Mouse (Mus musculus) midbrain, embryonic 12.5 days (tissue): ENCODE results near the gene Larp6. TPM values are rescaled to one million over a fixed set of nuclear protein-coding genes. Genes with fewer than 3 reads are reported as not detected.
A peak's percentile ranks its signal among the peaks of the same experiment; 100 is the strongest.

Source experiments
- ATAC-seq: fragments of 200-750 bp; cut with Nextera tagmentation; 2 replicates; pipeline ENCODE4 v1.8.0; 2017; ENCODE audit warnings: low read depth, moderate TSS enrichment, moderate library complexity; ENCODE audit not compliant: low FRiP score
- H3K27ac ChIP-seq: fragments of 300-500 bp; sonication (generic); replicated peaks from 2 replicates; pipeline ENCODE4 v1.5.1; 2016; ENCODE audit warnings: mild to moderate bottlenecking
- H3K27me3 ChIP-seq: fragments of 300-500 bp; sonication (generic); 2 replicates; pipeline ENCODE4 v1.6.1; 2016; ENCODE audit warnings: mild to moderate bottlenecking
- H3K36me3 ChIP-seq: fragments of 300-500 bp; sonication (generic); 2 replicates; pipeline ENCODE4 v1.6.1; 2016
- H3K4me1 ChIP-seq: fragments of 300-500 bp; sonication (generic); 2 replicates; pipeline ENCODE4 v1.6.1; 2016
- H3K4me2 ChIP-seq: fragments of 300-500 bp; sonication (generic); replicated peaks from 2 replicates; pipeline ENCODE4 v1.6.1; 2016; ENCODE audit warnings: mild to moderate bottlenecking, moderate library complexity
- H3K4me3 ChIP-seq: fragments of 300-500 bp; sonication (generic); 2 replicates; pipeline ENCODE4 v1.5.1; 2016; ENCODE audit warnings: mild to moderate bottlenecking
- H3K9ac ChIP-seq: fragments of 300-500 bp; sonication (generic); replicated peaks from 2 replicates; pipeline ENCODE4 v1.6.1; 2016; ENCODE audit warnings: mild to moderate bottlenecking, moderate library complexity
- H3K9me3 ChIP-seq: fragments of 300-500 bp; sonication (generic); 2 replicates; pipeline ENCODE4 v1.6.1; 2016; ENCODE audit warnings: mild to moderate bottlenecking
- WGBS: fragments of 180-500 bp; shearing (Covaris S2); methylation state at CpG from one replicate; pipeline ENCODE4 v1.1.7; 2016; 5-methylcytosine and 5-hydroxymethylcytosine counted together
- polyA plus RNA-seq: library from polyadenylated mRNA; unstranded; fragments of >200 nt; fragmentation: Nextera tagmentation; extraction: Ambion mirVana; gene quantifications from 2 replicates; pipeline ENCODE4 v1.2.1, GENCODE M21; 2016

Larp6 gene
- polyA plus RNA-seq = 4.8 and 5.6 TPM in 2 replicates

- Histone ChIP-seq H3K4me2 (peak within 1 kb of the TSS; percentile 98), H3K9me3 (peaks cover 3% of the 10 kb centered on the region; the same call in 1 of the 2 replicates), H3K27ac (no peak within 1 kb of the TSS), H3K4me1 (peaks cover 17% of the 10 kb centered on the region), H3K27me3 (peaks cover 27% of the 10 kb centered on the region), H3K4me3 (peak within 1 kb of the TSS; percentile 66), H3K9ac (peak within 1 kb of the TSS; percentile 83), H3K36me3 (no peaks in the 10 kb centered on the region)
- 1% methylated on average over 66 of the region's 66 CpGs for whole genome bisulfite sequencing
- peak; percentile 63; the same call in 1 of the 2 replicates for ATAC-seq
These were observed at the start of gene Larp6 for GRCm38 (mm10) chr9:60712771-60713541. TSS of gene Larp6 (plus strand) at chr9:60712989.

GRCm38 (mm10) chr9:60664385-60664784 is 48.4 kb upstream of the Larp6 start:
- Histone ChIP-seq H3K27ac (no peak overlapping the region), H3K4me2 (no peak overlapping the region), H3K36me3 (peaks cover 56% of the 10 kb centered on the region), H3K27me3 (no peaks in the 10 kb centered on the region), H3K9me3 (no peaks in the 10 kb centered on the region), H3K9ac (no peak overlapping the region), H3K4me1 (0 out of 2 replicates have a peak, but pooled peaks cover 4% of the 10 kb centered on the region), H3K4me3 (no peak overlapping the region)
- 96% methylated on average over 12 of the region's 12 CpGs for WGBS
- no peak for ATAC-seq

- 0 out of 2 replicates have a peak, but pooled peaks cover 4% of the 10 kb centered on the region for H3K4me1 ChIP-seq
- no peaks in the 10 kb centered on the region for H3K27me3 ChIP-seq
- H3K4me3 ChIP-seq = no peak overlapping the region
- no peak overlapping the region for H3K4me2 ChIP-seq
- H3K9me3 ChIP-seq = no peaks in the 10 kb centered on the region
- peaks cover 59% of the 10 kb centered on the region for H3K36me3 ChIP-seq
- ATAC-seq = no peak
- 90% methylated on average over 5 of the region's 5 CpGs for WGBS
- H3K9ac ChIP-seq = no peak overlapping the region
- no peak overlapping the region for H3K27ac ChIP-seq
These were observed 47.9 kb upstream of the Larp6 start for GRCm38 (mm10) chr9:60664866-60665265.

GRCm38 (mm10) chr9:60665535-60665934 is 47.3 kb upstream of the Larp6 start:
- ATAC-seq = no peak
- Histone ChIP-seq H3K4me3 (no peak overlapping the region), H3K9ac (no peak overlapping the region)

GRCm38 (mm10) chr9:60668886-60669285 is 43.9 kb upstream of the Larp6 start:
- no peak for ATAC-seq
- no peak overlapping the region for H3K4me2 ChIP-seq
- peaks cover 72% of the 10 kb centered on the region for H3K36me3 ChIP-seq
- H3K27ac ChIP-seq = no peak overlapping the region
- H3K27me3 ChIP-seq = no peaks in the 10 kb centered on the region
- no peaks in the 10 kb centered on the region for H3K9me3 ChIP-seq
- no peak overlapping the region for H3K9ac ChIP-seq
- no peaks in the 10 kb centered on the region for H3K4me1 ChIP-seq
- H3K4me3 ChIP-seq = no peak overlapping the region
- 75% methylated on average over 6 of the region's 6 CpGs for WGBS

More at GRCm38 (mm10) chr9:60665535-60665934, 47.3 kb upstream of the Larp6 start:
- 0 out of 2 replicates have a peak, but pooled peaks cover 4% of the 10 kb centered on the region for H3K4me1 ChIP-seq
- H3K4me2 ChIP-seq = no peak overlapping the region
- no peaks in the 10 kb centered on the region for H3K27me3 ChIP-seq
- H3K9me3 ChIP-seq = no peaks in the 10 kb centered on the region
- H3K27ac ChIP-seq = no peak overlapping the region
- H3K36me3 ChIP-seq = peaks cover 66% of the 10 kb centered on the region
- WGBS = 96% methylated on average over 3 of the region's 3 CpGs

- Histone ChIP-seq H3K9me3 (no peaks in the 10 kb centered on the region), H3K4me2 (no peak overlapping the region), H3K36me3 (peaks cover 75% of the 10 kb centered on the region), H3K27ac (no peak overlapping the region), H3K9ac (no peak overlapping the region), H3K4me3 (no peak overlapping the region), H3K4me1 (no peaks in the 10 kb centered on the region), H3K27me3 (no peaks in the 10 kb centered on the region)
- ATAC-seq = no peak
- WGBS = 95% methylated on average over 6 of the region's 6 CpGs
These were observed 40.2 kb upstream of the Larp6 start for GRCm38 (mm10) chr9:60672568-60672967.

- no peaks in the 10 kb centered on the region for H3K9me3 ChIP-seq
- H3K27me3 ChIP-seq = no peaks in the 10 kb centered on the region
- peaks cover 78% of the 10 kb centered on the region for H3K36me3 ChIP-seq
- H3K9ac ChIP-seq = no peak overlapping the region
- H3K4me1 ChIP-seq = no peaks in the 10 kb centered on the region
- H3K27ac ChIP-seq = no peak overlapping the region
- no peak for ATAC-seq
- no peak overlapping the region for H3K4me2 ChIP-seq
- no peak overlapping the region for H3K4me3 ChIP-seq
These were observed 38.0 kb upstream of the Larp6 start for GRCm38 (mm10) chr9:60674780-60675179.

GRCm38 (mm10) chr9:60676429-60676828 is 36.4 kb upstream of the Larp6 start:
- Histone ChIP-seq H3K9me3 (no peaks in the 10 kb centered on the region), H3K4me1 (no peaks in the 10 kb centered on the region), H3K4me3 (no peak overlapping the region), H3K9ac (no peak overlapping the region), H3K27me3 (no peaks in the 10 kb centered on the region), H3K4me2 (no peak overlapping the region), H3K36me3 (peaks cover 76% of the 10 kb centered on the region), H3K27ac (no peak overlapping the region)
- WGBS = 91% methylated on average over 4 of the region's 4 CpGs
- ATAC-seq = no peak

GRCm38 (mm10) chr9:60678913-60679312 is 33.9 kb upstream of the Larp6 start:
- 90% methylated on average over 5 of the region's 5 CpGs for WGBS
- Histone ChIP-seq H3K36me3 (peaks cover 81% of the 10 kb centered on the region), H3K9me3 (no peaks in the 10 kb centered on the region)

GRCm38 (mm10) chr9:60681005-60681404 is 31.8 kb upstream of the Larp6 start:
- WGBS = 92% methylated on average over 3 of the region's 3 CpGs
- Histone ChIP-seq H3K9me3 (no peaks in the 10 kb centered on the region), H3K9ac (no peak overlapping the region), H3K4me1 (peaks cover 4% of the 10 kb centered on the region; the same call in 1 of the 2 replicates), H3K4me2 (no peak overlapping the region), H3K27ac (no peak overlapping the region), H3K4me3 (no peak overlapping the region), H3K27me3 (no peaks in the 10 kb centered on the region), H3K36me3 (peaks cover 71% of the 10 kb centered on the region)
- no peak for ATAC-seq

More at GRCm38 (mm10) chr9:60678913-60679312, 33.9 kb upstream of the Larp6 start:
- Histone ChIP-seq H3K27ac (no peak overlapping the region), H3K27me3 (no peaks in the 10 kb centered on the region), H3K4me1 (no peaks in the 10 kb centered on the region), H3K4me2 (no peak overlapping the region), H3K4me3 (no peak overlapping the region), H3K9ac (no peak overlapping the region)
- no peak for ATAC-seq

GRCm38 (mm10) chr9:60682753-60683152 is 30.0 kb upstream of the Larp6 start:
- no peak overlapping the region for H3K9ac ChIP-seq
- H3K4me3 ChIP-seq = no peak overlapping the region
- 90% methylated on average over 4 of the region's 4 CpGs for WGBS
- H3K4me2 ChIP-seq = no peak overlapping the region
- H3K4me1 ChIP-seq = peaks cover 9% of the 10 kb centered on the region; the same call in 1 of the 2 replicates
- H3K27me3 ChIP-seq = no peaks in the 10 kb centered on the region
- H3K27ac ChIP-seq = 0 out of 2 replicates have a peak overlapping the region, but pooled peaks have one; percentile 21
- peaks cover 55% of the 10 kb centered on the region for H3K36me3 ChIP-seq
- ATAC-seq = no peak
- H3K9me3 ChIP-seq = no peaks in the 10 kb centered on the region

DNA sequence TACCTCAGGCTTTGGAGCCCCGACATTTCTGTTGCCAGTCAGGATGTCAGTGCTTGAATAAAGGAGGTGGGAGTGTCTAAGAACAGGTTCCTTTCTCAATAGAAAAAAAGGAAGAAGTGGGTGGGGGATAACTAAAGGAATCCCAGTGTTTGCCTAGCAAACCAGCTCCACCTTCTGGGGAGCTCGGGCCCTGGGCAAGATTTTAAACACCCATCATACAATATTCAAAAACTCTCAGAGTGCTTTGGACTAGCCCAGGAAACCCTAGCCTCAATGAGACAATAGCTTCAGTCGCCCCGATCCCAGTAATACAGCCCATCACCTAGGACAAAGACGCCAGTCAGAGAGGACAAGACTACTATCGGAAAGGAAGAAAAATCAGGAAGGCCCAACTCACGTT is 25.4 kb upstream of the Larp6 start:
- 0% methylated on average over 7 of the region's 7 CpGs for WGBS
- peak overlapping the region; percentile 60 for H3K9ac ChIP-seq
- no peaks in the 10 kb centered on the region for H3K27me3 ChIP-seq
- H3K36me3 ChIP-seq = peaks cover 17% of the 10 kb centered on the region
- peak overlapping the region; percentile 52 for H3K4me2 ChIP-seq
- H3K4me1 ChIP-seq = peaks cover 16% of the 10 kb centered on the region
- H3K4me3 ChIP-seq = peak overlapping the region; percentile 63
- peak overlapping the region; percentile 98 for H3K27ac ChIP-seq
- no peak; the same call in 1 of the 2 replicates for ATAC-seq
- H3K9me3 ChIP-seq = no peaks in the 10 kb centered on the region
